Mouse (Mus musculus): ENCODE results near the gene Shtn1.
A peak's percentile ranks its signal among the peaks of the same experiment; 100 is the strongest.

The Shtn1 gene

DNA sequence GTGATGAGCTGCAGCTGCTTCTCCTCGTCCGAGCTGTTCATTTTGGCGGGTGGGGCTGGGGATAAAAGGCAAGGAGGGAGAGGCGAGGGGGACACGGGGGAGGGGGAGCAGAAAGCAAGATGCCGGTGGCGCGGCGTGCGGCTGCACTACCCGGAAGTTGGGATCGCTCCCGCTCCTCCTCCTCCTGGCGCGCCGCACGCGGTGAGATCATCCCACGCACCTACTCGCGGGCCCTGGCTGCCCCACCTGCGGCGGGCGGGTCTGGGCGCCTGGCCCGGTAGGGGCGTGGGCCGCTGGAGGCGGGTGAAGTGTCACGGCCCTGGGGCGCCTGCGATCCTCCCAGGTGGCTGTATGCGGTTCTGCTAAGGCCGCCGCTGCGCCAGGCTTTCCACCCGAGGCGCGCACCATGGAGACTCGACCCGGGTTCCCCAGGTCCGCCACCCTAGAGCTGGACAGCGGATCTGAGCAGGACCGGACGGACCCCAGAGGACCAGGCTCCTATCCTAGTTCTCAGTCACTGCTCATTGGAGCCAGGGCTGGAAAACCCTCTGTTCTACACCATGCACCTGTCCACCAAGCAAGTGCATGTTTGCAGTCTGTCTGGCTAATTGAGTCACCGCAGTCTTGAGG lies at the start of gene Shtn1:
TSS of gene Shtn1 (minus strand) at position 629 of the 630 bp plus-strand sequence.
- DNase-seq (ENCODE audit: low read depth, low spot score): peak; percentile 38

DNA sequence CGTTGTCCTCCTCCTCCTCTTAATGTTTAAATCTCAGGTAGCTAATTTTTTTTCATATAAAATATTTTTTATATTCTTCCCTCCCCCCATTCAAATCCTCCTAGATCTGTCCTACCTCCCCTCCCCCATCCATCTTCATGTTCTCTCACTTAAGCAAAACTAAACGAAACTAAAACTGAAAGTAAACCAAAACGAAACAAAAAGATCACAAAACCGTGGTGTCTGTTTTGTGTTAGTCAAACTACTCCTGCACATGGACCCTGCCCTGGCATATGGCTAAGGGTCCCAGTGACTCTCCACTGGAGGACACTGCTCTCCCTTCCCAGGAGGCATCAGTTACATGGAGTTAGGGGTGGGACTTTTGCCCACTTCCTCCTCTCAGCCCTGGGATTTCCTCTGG lies 38.3 kb upstream of the Shtn1 start:
- DNase-seq (ENCODE audit: low read depth, low spot score): no peak

DNA sequence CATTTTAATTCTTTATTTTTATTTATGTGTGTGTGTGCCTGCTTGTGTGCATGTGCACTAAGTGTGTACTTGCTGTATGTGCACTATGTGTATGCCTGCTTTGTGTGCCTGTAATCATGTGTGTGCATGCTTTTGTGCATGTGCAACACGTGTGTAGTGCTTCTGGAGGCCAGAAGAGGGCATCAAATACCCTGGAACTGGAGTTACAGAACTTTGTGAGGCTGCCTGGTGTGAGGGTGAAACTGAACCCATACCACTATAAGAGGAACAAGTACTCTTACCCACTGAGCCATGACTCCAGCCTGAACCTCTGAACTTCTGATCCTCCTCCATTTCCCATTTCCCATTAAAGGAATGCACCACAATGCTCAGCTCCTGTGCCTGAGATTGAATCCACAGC lies 34.0 kb upstream of the Shtn1 start:
- DNase-seq (ENCODE audit: low read depth, low spot score): no peak

DNA sequence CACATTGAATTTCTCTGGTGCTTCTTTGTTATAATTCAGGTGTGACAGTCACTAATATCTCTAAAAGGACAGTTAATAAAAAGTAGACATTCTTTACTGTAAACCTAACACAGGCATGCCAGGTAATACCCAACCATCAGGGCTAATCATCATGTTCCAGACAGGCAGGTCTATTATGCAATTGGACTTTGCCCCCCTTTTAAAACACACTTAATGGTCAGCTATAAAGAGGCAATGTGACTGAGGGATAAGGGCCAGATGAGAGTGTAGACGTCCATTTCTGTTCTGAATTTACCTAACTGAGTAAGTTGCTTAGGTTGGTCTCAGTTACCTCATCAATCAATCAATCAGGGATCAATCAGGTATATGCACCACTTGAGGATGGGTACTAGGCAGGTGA lies 22.4 kb upstream of the Shtn1 start:
- DNase-seq (ENCODE audit: low read depth, low spot score): no peak

DNA sequence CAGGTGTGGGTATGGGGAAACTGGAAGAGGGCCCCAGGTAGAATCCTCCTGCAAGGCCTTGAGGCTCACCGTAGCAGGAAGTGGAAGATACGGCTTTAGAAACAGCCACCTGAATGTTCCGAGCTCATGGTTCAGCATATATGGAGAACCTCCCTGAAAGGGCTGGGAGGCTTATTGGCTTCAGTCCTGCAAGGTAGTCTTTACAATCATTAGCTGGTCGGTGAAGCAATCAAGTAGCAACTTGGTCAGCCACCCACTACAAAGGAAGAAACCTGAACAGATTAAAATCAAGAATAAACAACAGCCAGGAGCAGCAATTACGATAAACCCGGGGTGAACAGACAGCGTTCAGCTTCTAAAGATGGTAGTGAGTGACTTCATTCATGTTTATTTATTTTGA lies 16.4 kb upstream of the Shtn1 start:
- no peak for DNase-seq (ENCODE audit: low read depth, low spot score)

DNA sequence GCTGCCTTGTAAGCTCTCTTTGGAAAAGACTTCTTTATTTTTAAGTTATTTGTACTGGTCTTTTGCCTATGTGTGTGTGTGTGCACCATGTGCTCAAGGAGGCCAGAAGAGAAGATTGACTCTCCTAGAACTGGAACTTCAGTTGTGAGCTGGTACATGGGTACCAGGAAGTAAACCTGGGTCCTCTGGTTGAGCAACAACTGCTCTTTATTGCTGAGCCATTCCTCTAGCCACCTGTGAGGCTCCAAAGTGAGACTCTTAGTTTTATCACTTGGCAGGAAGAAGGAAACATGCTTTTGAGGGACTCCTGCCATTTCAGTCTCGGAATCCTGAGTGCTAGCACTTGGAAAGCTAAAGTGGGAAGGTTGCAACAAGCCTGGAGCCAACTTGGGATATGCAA lies 14.4 kb upstream of the Shtn1 start:
- no peak for DNase-seq (ENCODE audit: low read depth, low spot score)

DNA sequence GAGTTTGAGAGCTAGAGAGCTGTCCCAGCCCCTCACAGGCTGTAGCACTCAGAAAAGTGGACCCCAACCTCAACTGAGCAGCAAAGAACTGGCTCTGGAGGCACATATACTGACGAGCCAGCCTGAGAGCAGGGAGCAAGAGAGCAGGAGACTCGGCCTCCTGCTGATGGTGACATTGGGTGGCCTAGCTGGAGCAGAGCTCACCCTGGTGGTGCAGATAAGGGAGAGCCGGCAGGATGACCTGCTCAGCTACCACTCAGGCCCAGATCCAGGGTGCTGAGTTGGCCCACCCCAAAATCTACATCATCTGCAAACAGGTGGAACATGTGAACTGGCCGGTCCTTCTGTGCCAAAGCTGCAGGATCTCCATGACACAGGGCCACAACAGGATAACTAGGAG lies 8.4 kb upstream of the Shtn1 start:
- no peak for DNase-seq (ENCODE audit: low read depth, low spot score)

DNA sequence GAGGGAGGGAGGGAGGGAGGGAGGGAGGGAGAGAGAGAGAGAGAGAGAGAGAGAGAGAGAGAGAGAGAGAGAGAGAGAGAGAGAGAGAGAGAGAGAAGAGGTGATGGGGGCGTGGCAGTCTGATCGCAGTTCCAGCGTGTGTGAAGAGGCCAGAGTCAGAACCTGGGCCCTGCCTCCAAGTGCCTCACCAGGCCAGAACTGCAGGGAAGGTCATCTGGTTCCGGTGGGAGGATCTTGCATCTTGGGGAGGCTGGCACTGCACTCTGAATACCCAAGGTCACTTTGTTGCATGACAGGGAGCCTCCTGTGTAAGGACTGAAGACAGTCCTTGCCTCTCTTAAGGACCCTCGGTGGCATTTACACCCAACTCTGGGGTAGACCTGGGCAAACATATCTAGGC lies 231 bp upstream of the Shtn1 start:
- no peak for DNase-seq (ENCODE audit: low read depth, low spot score)

DNA sequence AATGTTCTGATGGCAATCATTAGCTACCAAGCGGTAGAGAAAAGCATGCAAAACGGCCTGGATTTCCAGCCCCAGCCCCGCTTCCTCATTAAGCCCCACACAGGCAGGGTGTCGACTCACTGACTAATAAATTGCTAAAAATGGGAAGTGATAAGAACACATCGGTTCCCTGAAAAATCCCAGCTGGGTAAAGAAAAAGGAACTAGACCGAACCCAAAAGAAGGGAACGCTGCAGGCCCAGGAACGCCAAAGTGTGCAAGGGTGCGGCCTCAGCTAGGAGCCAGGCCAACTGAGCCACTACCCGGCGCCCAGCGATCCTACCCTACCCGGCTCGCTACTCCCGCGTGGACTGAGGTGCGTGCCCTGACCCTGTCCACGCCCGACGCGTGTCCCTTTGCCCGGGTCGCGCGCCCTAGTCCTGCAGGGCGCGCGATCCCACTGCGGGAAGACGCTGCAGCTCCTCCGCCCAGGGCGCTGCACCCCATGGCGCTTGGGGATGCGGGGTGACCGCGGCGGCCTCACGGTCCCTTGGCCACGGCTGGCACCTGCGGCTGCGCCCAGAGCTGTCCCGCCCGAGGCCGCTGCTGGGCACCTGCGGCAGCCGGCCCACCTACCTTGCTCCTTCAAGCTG lies 944 bp downstream of the Shtn1 start:
- DNase-seq (ENCODE audit: low read depth, low spot score): no peak

DNA sequence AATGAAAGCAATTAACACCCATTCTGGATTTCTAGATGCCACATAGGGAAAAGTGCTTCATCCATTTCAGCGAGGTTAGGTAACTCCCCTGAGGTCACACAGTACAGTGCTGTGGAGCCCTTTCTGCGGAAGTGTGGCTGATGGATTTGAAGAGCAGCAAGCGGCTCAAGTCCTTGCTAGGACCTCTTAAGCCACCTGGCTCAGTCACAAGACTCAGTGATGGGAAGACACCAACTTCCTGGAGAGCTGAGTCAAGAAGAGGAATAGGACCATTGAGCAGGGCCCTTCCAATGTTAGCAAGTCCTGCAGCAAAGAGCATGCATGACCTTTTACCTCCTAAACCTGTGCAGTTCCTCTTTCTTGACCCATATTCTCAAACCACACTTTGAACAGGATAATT lies 1.5 kb downstream of the Shtn1 start:
- no peak for DNase-seq (ENCODE audit: low read depth, low spot score)

DNA sequence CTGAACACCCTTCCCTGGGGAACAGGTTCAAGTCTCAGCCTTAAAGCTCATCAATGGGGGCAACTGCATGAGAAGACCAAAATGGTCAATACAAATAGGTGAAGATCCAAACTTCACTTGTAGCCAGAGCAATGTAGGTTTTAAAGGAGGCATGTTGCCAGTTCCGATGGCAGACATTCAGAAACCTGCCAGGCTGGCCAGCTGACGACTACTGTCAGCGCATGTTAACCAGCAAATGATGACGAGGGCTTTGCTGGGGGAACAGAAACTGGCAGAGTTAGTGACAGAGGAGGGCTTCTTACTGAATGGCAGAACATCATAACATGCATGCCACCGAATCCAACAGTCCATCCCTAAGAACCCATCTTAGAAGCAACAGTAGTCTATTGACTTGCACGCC lies 2.9 kb downstream of the Shtn1 start:
- no peak for DNase-seq (ENCODE audit: low read depth, low spot score)

DNA sequence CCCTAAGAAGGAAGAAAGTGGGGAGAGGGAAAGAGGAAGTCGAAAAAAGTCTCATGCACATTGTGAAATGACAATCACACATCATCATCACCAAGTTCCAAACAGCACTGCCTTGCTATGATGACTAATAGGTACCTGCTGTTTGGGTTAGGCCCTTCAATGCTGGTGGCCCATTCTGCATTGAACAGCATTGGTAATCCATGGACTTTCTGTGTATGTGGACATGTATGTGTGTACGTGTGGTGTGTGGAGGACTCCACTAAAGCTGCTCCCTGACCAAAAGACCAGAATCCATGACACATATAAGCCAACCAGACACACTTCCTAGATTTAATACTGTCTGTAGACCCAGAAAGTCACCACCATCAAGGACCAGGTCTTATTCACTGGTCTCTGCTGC lies 3.9 kb downstream of the Shtn1 start:
- DNase-seq (ENCODE audit: low read depth, low spot score): no peak

DNA sequence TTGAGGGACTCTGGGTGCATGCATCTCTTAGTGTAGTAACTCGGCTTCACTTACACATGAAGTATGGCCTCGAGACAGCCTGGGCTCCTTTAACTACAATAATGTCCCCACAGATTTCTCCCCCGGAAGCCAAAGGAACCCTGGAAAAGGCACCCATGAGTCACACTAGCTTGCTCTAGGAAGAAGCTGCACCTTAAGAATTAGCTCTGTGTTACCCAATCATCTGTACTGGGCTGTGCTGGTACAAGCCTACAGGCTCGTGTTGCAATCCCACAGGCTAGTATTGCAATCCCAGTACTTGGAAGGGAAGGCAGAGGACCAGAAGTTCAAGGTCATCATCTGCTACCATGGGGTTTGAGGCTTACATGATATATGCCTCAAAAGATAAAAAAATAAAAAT lies 4.5 kb downstream of the Shtn1 start:
- DNase-seq (ENCODE audit: low read depth, low spot score): no peak

DNA sequence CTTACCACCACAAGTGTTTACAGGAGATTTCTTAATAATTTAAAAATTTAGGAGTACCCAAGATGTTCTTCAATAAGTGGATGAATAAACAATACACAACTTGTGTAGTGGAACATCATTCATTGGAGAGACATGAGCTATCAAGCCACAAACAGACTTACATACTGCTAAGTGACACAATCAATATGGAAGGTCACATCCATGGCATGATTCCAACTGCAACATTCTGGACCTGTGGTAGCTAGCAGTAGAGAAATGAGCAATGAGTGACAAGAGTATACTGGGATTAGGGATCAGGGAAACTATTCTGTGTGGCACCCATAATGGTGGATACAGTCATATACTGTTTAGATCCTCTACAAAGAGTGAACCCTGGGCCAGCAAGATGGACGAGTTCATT lies 8.2 kb downstream of the Shtn1 start:
- DNase-seq (ENCODE audit: low read depth, low spot score): no peak

DNA sequence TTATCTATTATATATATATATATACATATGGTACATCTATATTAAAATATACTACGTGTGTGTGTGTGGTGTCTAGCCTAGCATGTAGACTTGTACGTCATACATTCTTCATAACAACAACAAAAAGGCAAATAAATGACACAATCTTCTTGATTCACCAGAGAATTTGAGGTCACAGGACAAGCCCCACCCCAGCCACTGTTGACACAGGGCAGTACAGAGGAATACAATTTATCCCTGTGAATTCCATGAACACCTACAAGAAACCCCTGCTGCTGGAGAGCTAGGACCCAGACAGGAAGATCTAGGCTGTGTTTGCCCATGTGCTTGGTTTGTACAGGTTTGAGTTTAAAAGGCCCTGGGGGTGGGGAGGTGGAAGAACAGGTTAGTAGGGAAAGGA lies 9.2 kb downstream of the Shtn1 start:
- DNase-seq (ENCODE audit: low read depth, low spot score): no peak

DNA sequence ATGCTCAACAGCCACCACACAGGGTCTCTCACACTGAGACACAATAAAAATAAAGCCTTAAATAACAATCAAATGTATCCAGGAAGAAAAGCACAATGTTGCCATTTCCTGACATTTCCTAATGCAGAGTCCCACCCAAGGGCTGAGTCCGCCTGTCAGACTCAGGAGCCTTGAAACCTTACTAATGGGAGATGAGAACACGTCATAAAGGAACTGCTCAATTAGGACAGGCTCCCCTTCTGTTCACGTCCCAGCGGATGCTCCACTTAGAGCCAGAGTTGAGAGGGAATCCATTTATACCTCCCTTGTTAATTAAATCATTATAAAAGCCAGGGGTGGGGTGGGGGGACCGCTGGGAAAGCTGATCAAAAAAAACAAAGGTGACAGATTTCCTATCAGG lies 9.8 kb downstream of the Shtn1 start:
- no peak for DNase-seq (ENCODE audit: low read depth, low spot score)

DNA sequence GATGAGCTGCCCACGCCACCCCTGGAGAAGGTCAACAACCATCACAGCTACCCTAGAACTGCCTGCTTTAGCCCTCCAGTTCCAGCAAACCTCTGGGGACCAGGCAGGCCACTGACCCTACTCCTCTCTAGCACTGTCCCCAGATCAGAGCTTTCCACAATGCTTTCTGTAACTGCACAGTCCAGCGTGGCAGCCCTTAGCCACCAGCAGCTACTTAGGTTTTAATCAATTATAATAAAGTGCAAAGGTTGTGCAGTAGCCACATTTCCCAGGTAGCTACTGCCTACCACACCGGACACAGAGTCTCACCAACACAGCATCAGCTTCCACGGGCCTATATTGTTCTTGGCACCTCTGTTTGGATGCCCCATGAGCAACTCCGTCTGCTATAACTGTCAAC lies 11.3 kb downstream of the Shtn1 start:
- no peak for DNase-seq (ENCODE audit: low read depth, low spot score)

DNA sequence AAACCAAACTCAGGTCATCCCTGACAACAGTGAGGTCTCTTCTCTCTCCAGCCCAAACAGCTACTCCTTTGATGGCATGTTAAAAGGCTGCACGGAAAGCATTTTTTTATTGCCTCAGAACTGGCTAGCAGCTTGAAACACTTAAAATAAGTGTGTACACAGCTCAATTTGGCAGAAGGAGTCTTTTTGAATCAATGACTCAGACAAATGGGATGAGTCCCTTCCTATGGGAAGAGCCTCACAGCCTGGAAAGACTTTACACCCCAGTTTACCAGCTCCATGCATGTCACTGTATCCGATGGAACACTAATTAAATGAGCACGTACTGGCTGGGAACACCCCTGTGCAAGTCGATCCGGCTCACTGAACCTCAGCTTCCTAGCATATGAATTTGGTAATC lies 12.3 kb downstream of the Shtn1 start:
- DNase-seq (ENCODE audit: low read depth, low spot score): no peak

DNA sequence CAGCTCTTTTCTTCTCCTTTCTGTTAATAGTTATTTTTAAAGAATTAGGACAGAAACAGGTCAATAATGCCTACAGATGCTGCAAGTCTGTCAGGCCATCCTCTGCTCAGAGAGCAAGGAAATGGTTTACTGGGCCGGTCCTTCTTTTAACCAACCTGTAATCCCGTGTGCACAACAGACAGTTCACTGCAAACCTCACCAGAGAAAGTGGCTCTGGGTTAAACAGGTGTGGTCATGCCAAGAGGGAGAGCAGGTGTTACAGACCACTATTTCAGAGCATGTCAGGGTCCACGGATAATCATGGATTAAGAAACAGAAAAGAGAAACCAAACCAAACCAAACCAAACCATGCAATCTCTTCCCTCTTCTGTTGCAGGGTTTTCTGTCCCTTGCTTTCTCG lies 17.8 kb downstream of the Shtn1 start:
- no peak for DNase-seq (ENCODE audit: low read depth, low spot score)

DNA sequence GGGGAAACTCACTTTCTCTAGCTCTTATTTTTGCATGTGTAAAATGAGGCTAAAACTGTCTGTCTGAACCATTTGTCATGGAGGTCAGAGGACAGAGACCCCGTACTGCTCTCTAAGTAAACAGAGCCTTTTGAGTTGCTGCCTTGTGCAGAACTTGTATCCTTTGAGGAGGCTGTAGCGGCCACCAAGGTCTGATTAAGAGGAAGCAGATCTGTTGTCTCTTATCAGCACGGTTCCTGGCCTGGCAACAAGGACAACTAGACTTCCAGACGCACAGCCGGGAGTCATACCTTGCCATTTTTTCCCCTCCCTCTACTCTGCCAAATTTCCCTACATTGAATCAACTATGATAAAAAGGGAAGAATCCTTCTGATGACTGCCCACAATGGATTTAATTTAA lies 18.5 kb downstream of the Shtn1 start:
- DNase-seq (ENCODE audit: low read depth, low spot score): no peak

DNA sequence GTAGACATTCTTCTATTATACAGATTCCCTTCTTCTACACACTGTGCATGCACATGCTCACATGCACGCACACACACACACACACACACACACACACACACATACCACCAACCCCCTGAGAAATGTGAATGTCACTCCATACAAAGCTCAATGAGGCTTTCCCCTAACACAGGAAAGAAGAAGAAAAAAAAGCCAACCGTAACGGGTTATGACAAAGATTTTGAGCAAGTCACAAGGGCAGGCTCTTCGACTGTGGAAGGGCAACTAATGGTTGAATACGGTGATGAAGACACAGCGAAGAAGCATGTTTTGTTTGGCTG lies 21.3 kb downstream of the Shtn1 start:
- DNase-seq (ENCODE audit: low read depth, low spot score): no peak

DNA sequence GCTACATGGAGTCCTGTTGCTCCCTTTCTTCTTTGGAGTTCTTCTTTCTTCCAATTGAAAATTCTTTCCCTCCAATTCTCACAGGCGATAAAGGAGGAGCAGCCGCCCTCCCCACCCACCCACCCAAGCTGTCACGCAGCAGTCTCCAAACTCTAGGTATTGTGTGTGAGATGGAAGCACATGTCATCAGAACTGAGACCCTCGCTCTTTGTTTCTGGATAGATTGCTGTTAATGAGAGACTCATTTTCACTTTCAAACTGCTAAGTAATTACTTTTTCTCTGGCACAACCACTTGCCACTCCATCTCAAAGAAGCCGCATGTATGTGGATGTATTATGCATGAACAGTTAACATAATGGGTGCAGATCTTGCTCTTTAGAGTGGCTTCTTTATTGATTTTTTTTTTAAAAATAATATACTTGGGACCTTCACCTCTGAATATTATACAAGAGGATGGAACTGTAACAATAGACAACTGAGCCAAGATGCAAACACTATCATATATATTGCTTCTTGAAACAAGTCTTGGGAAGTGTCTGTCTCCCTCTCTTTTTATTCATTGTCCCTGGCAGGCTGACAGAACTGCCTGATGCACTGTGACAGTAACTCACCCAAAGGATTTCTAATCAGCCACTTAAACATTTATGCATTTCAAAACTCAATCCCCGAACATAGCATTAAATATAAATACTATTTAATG lies 21.8 kb downstream of the Shtn1 start:
- DNase-seq (ENCODE audit: low read depth, low spot score): no peak

DNA sequence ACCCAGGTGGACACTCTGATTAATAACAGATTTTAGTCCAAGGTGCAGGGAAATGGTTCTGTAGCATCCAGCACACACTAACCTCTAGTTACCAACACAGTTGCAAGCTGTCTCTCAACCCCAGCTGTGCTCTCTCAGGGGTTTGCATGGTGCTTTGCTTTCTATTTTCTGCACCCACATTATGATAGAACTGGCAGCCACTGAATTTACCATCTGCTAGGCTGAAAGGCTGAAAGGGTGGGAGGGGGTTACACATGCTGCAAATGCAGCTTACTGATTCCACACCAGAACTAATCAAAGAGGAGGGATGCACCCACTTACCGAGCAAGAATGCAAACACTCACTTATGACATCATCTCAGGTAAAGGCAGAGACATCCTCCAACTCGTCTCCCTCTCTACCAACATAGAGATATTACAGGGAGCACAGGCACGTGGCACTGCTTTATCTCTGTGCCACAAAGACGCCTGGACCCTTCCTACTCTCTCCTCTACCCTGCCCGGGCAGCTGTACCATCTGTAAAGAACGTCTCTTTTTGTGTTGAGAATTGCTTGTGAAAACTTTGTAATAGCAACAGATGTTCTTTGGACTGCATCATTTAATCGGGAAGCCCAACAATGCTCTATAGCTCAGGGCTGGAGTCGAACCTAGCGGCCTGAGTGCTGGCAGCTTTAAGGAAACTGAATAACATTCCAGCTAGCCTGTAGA lies 23.0 kb downstream of the Shtn1 start:
- no peak for DNase-seq (ENCODE audit: low read depth, low spot score)

Data from WW6 (cell line).